Mouse (Mus musculus) hindbrain, embryonic 14.5 days (tissue): ENCODE measurements around the gene Rhoa. TPM values are rescaled to one million over a fixed set of nuclear protein-coding genes. Genes with fewer than 3 reads are reported as not detected.

Experiments
- ATAC-seq: fragments of 200-750 bp; cut with Nextera tagmentation; 2 replicates; pipeline ENCODE4 v1.8.0; 2017; ENCODE audit warnings: moderate number of reproducible peaks, mild to moderate bottlenecking, moderate TSS enrichment, moderate library complexity; ENCODE audit not compliant: low FRiP score
- DNase-seq: peaks from one replicate; pipeline ENCODE4 v3.0.0-alpha.2; 2015; ENCODE audit warnings: low spot score
- H3K27ac ChIP-seq: fragments of 300-500 bp; sonication (generic); 2 replicates; pipeline ENCODE4 v1.5.1; 2014; ENCODE audit warnings: mild to moderate bottlenecking, moderate library complexity
- H3K27me3 ChIP-seq: fragments of 300-500 bp; sonication (generic); 2 replicates; pipeline ENCODE4 v1.6.1; 2014; ENCODE audit warnings: mild to moderate bottlenecking, low read length, mixed read lengths; ENCODE audit not compliant: control insufficient read depth, insufficient read depth
- H3K36me3 ChIP-seq: fragments of 300-500 bp; sonication (generic); replicated peaks from 2 replicates; pipeline ENCODE4 v1.6.1; 2014; ENCODE audit not compliant: control insufficient read depth, insufficient read depth
- H3K4me1 ChIP-seq: fragments of 300-500 bp; sonication (generic); replicated peaks from 2 replicates; pipeline ENCODE4 v1.6.1; 2014; ENCODE audit warnings: antibody characterized with exemption, low read length, mixed read lengths; ENCODE audit not compliant: control insufficient read depth, insufficient read depth
- H3K4me2 ChIP-seq: fragments of 300-500 bp; sonication (generic); replicated peaks from 2 replicates; pipeline ENCODE4 v1.6.1; 2014; ENCODE audit warnings: mild to moderate bottlenecking, moderate library complexity
- H3K4me3 ChIP-seq: fragments of 300-500 bp; sonication (generic); replicated peaks from 2 replicates; pipeline ENCODE4 v1.5.1; 2014; ENCODE audit warnings: mild to moderate bottlenecking, low read length
- H3K9ac ChIP-seq: fragments of 300-500 bp; sonication (generic); 2 replicates; pipeline ENCODE4 v1.6.1; 2014
- H3K9me3 ChIP-seq: fragments of 300-500 bp; sonication (generic); 2 replicates; pipeline ENCODE4 v1.6.1; 2016; ENCODE audit warnings: low read length; ENCODE audit not compliant: control insufficient read depth
- WGBS: fragments of 180-500 bp; shearing (Covaris S2); extraction: QIAGEN DNeasy Blood & Tissue Kit; methylation state at CpG from one replicate; pipeline ENCODE4 v1.1.7; 2014; 5-methylcytosine and 5-hydroxymethylcytosine counted together
- polyA plus RNA-seq: library from polyadenylated mRNA; unstranded; fragments of >200 nt; fragmentation: Nextera tagmentation; extraction: Ambion mirVana; gene quantifications from 2 replicates; pipeline ENCODE4 v1.2.1, GENCODE M21; 2014

Rhoa gene
- polyA plus RNA-seq, 1 experiment from 2014 or later, result 206 TPM

DNA sequence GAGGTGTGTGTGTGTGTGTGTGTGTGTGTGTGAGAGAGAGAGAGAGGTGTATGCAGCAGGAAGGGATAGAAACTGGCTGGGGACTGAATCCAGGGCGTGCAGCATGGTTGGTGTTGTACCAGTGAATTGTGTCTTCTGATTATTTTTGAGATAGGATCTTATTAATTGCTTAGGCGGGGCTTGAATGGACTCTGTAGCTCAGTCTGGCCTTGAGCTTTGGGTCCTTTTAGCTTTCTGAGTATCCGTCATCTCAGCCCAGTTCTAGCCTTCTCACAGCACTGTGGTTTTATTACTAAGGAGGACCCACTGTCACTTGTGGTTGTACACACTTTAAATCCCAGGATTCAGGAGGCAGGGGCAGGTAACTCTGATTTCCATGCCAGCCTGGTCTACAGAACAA, 37.4 kb downstream of the Rhoa start:
- Histone ChIP-seq H3K4me2 (no peak overlapping the region), H3K4me3 (no peak overlapping the region), H3K4me1 (peaks cover 21% of the 10 kb centered on the region), H3K9me3 (no peaks in the 10 kb centered on the region), H3K9ac (no peak overlapping the region), H3K36me3 (no peaks in the 10 kb centered on the region), H3K27ac (no peak overlapping the region), H3K27me3 (no peaks in the 10 kb centered on the region)
- ATAC-seq (no peak), DNase-seq (no peak)
- 88% methylated on average over 3 of the region's 3 CpGs for WGBS

DNA sequence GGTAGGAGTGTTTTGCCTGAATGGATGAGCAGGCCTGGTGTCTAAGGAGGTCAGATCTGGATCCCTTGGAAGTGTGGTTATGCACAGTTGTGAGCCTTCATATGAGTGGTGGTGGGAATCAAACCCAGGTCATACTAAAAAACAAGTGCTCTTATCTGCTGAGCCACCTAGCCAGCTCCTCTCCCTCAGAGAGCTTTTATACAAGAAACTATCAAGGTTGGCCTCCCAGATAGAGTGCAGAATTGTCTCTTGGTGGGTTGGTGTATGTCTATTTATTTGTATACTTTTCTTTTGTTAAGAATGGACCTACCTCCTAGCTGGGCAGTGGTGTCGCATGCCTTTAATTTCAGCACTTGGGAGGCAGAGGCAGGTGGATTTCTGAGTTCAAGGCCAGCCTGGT, 37.9 kb downstream of the Rhoa start:
- Histone ChIP-seq H3K36me3 (no peaks in the 10 kb centered on the region), H3K4me2 (no peak overlapping the region), H3K4me3 (no peak overlapping the region), H3K9ac (no peak overlapping the region), H3K27me3 (no peaks in the 10 kb centered on the region), H3K27ac (no peak overlapping the region), H3K9me3 (no peaks in the 10 kb centered on the region), H3K4me1 (peaks cover 22% of the 10 kb centered on the region)
- WGBS, result 95% methylated on average over 1 of the region's 1 CpGs
- no peak for DNase-seq
- ATAC-seq, result no peak

DNA sequence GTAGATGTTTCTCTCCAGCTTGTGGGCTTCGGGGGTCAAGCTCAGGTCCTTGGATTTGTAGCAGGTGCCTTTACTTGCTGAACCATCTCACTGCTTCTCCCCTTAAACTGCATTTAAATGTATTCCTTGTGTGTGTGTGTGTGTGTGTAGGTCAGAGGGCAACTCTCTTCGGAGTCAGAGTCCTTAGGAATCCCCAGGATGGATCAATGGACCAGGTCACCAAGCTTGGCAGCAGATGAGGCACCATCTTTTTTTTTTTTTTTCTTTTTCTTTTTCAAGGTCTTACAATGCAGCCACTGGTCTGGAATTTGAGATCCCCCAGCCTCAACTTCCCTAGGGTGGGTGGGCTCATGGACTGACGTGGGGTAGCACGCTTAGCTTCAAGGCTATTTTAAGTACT, 38.5 kb downstream of the Rhoa start:
- Histone ChIP-seq H3K27ac (no peak overlapping the region), H3K9ac (no peak overlapping the region), H3K9me3 (no peaks in the 10 kb centered on the region), H3K27me3 (no peaks in the 10 kb centered on the region), H3K4me1 (peaks cover 23% of the 10 kb centered on the region), H3K36me3 (no peaks in the 10 kb centered on the region), H3K4me3 (no peak overlapping the region), H3K4me2 (no peak overlapping the region)
- ATAC-seq (no peak), DNase-seq (no peak)
- WGBS, result 86% methylated on average over 4 of the region's 4 CpGs

DNA sequence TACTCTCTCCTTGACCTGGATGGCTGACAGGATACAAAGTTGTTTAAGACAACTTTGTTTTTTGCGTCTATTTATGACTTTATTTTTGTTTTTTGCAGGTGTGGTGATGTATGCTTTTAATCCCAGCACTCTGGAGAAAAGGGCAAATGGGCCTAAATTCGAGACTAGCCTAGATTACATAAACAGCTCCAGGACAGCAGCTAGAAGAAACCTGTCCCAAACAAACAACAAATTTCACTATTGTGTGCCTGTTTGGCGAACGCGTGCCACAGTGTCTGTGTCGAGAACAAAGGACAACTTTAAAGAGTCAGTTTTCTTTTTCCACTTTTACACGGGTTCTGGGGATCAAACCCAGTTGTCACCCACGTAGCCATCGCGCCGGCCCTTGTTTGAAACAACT, 41.1 kb downstream of the Rhoa start:
- Histone ChIP-seq H3K9me3 (no peaks in the 10 kb centered on the region), H3K4me3 (peak overlapping the region; percentile 90), H3K4me1 (peaks cover 12% of the 10 kb centered on the region), H3K36me3 (peaks cover 24% of the 10 kb centered on the region), H3K9ac (peak overlapping the region; percentile 89), H3K27ac (peak overlapping the region; percentile 99), H3K27me3 (no peaks in the 10 kb centered on the region), H3K4me2 (peak overlapping the region; percentile 91)
- ATAC-seq, result no peak
- WGBS, result 6% methylated on average over 11 of the region's 11 CpGs
- DNase-seq, result no peak

DNA sequence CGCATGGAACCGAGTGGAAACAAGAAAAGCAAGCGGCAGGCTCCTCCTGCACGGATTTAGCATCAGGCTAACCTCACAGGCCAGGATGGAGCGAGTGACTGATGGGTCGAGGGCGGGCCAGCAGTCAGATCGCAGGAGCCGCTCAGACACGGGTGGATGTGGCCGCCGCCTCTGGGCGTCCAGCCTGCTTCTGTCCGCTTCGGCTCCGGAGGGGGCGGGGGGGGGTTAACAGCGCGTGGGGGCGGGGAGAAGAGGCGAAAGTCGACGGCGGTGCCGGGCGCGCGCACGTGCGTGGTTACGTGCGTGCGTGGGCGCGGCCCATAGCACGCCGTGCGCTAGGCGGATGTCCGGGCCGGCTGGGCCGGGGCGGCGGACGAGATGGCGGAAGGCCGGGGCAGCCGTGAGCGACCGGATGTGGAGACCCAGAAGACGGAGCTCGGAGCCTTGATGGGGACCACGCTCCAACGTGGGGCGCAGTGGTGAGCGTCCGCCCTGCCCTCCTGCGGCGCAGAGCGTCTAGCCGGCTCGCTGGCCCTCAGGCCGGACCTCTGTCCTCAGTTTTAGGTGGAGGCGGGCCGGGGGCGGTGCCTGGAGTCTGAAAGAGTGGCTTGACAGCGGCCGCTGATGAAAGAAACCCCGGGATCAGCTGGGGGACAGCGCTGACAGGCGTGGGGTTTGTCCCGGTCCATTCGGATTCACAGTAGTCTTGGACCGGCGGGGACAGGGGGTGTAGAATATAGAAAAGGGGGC, 41.8 kb downstream of the Rhoa start, which contains the start of gene Usp4:
Gene Usp4, plus strand, starts transcription at position 314 of the 750 bp plus-strand sequence.
- Histone ChIP-seq H3K9ac (peak within 1 kb of the TSS; percentile 89), H3K27ac (peak within 1 kb of the TSS; percentile 99), H3K4me3 (peak within 1 kb of the TSS; percentile 90), H3K36me3 (peaks cover 30% of the 10 kb centered on the region), H3K4me2 (peak within 1 kb of the TSS; percentile 91), H3K27me3 (no peaks in the 10 kb centered on the region), H3K9me3 (no peaks in the 10 kb centered on the region), H3K4me1 (peaks cover 12% of the 10 kb centered on the region)
- ATAC-seq (peak; percentile 92), DNase-seq (peak; percentile 92)
- under 1% methylated on average over 65 of the region's 75 CpGs for WGBS

DNA sequence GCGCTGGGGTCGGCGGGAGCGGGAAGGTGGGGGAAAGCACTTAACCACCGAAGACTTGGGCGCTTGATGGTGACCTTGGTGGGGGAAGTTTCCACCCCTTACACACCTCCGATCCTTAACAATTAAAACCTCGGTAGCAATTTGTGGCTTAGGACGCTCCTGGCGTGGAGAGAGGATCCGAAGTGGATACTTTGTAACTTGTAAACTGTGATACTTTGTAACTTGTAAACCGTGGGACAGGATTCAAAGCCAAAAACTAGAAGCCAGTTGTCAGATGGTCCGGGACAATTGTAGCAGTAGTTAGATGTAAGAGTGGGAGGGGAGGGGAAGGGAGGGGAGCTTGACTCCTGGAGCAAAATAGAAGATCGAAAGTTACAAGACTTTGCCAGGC, 42.4 kb downstream of the Rhoa start:
- no peaks in the 10 kb centered on the region for H3K9me3 ChIP-seq
- WGBS, result 9% methylated on average over 14 of the region's 14 CpGs
- H3K9ac ChIP-seq, result peak overlapping the region; percentile 89
- H3K4me3 ChIP-seq, result peak overlapping the region; percentile 90
- H3K36me3 ChIP-seq, result peaks cover 36% of the 10 kb centered on the region
- no peaks in the 10 kb centered on the region for H3K27me3 ChIP-seq
- H3K27ac ChIP-seq, result peak overlapping the region; percentile 99; the same call in 1 of the 2 replicates
- H3K4me1 ChIP-seq, result peaks cover 12% of the 10 kb centered on the region
- no peak for DNase-seq
- ATAC-seq, result no peak
- H3K4me2 ChIP-seq, result peak overlapping the region; percentile 91

DNA sequence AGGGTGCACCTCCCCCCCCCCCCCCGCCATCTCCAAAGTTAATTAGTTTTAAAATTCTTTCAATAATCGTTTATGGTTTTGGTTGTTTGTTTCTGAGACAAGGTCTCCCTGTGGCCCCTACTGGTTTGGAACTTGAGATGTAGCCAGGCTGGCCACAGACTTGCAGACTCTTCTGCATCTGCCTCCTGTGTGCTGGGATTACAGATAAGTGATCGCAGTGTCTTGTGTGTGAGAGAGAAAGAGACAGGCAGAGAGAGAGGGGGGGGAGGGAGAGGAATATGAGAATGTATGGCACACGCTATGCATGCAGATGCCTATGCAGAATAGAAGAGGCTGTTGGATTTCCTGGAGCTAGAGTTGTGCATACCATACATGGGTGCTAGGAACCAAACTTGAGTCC, 43.8 kb downstream of the Rhoa start:
- H3K4me3 ChIP-seq, result no peak overlapping the region

DNA sequence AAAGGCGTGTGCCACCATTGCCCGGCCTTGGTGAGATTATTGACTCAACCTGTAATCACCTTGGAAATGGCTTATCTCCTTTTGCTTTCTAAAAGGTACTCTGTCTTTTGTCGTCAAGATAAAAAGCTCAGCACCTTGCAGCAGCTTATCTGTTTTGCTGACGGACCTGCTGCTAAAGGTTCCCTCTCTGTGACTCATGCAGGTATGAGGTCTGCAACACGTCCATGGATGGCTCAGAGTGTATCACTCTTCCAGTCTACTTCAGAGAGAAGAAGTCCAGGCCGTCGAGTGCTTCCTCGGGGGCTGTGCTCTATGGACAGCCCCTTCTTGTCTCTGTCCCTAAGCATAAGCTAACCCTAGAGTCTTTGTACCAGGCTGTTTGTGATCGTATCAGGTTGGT, 72.3 kb downstream of the Rhoa start:
- Histone ChIP-seq H3K4me1 (no peaks in the 10 kb centered on the region), H3K9me3 (no peaks in the 10 kb centered on the region), H3K36me3 (peaks cover 98% of the 10 kb centered on the region), H3K27ac (no peak overlapping the region), H3K9ac (no peak overlapping the region), H3K27me3 (no peaks in the 10 kb centered on the region), H3K4me3 (no peak overlapping the region), H3K4me2 (no peak overlapping the region)
- no peak for ATAC-seq
- DNase-seq, result no peak
- 91% methylated on average over 9 of the region's 9 CpGs for WGBS

More for the DNA sequence above, 43.8 kb downstream of the Rhoa start:
- DNase-seq, result no peak
- WGBS, result 97% methylated on average over 4 of the region's 4 CpGs
- Histone ChIP-seq H3K4me2 (no peak overlapping the region), H3K9ac (no peak overlapping the region), H3K4me1 (peaks cover 12% of the 10 kb centered on the region), H3K27ac (no peak overlapping the region), H3K9me3 (no peaks in the 10 kb centered on the region), H3K27me3 (no peaks in the 10 kb centered on the region), H3K36me3 (peaks cover 51% of the 10 kb centered on the region)
- ATAC-seq, result no peak

DNA sequence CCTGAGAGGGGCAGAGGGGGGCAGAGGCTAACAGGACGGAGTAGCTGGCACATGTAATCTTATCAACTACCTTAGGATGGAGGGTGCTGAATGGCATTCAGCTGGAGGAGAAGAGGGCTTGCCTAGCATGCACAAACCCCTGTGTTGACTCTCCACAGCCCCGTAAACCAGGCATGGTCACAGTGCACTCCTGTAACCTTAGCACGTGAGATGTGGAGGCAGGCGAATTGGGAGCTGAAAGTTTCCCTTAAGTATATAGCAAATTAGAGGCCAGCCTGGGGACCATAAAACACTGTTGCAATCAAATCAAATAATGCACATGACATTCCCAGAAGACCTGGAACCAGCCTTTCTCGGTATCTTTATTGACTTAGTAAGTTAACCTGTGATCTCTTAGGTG, 72.8 kb downstream of the Rhoa start:
- no peaks in the 10 kb centered on the region for H3K9me3 ChIP-seq
- no peak for ATAC-seq
- no peak overlapping the region for H3K9ac ChIP-seq
- DNase-seq, result no peak
- no peak overlapping the region for H3K4me2 ChIP-seq
- no peaks in the 10 kb centered on the region for H3K4me1 ChIP-seq
- no peak overlapping the region for H3K27ac ChIP-seq
- no peak overlapping the region for H3K4me3 ChIP-seq
- no peaks in the 10 kb centered on the region for H3K27me3 ChIP-seq
- whole genome bisulfite sequencing, result 88% methylated on average over 5 of the region's 5 CpGs
- peaks cover 98% of the 10 kb centered on the region for H3K36me3 ChIP-seq
